7 mouse cellular contexts compared by ENCODE assay signal in the genomic region with DNA sequence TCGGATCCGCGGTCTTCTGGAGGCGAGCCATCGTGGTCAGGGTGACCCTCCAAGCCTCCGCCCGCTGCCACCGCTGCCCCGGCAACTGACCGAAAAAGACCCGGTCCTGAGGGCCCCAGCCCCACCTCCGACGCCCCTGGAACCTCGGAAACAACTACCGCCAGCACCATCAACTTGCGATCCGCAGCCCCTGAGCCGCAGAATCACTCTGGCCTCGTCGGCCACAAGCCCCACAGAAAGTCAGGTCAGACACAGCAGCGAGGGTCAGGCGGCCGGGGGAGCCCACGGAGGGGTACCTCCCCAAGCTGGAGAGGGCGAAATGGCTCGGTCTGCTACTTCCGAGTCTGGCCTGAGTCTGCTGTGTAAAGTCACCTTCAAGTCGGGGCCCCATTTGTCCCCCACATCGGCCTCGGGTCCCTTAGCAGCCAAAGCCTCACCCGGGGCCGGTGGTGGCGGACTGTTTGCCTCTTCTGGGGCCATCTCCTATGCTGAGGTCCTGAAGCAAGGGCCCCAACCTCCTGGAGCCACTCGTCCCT. TPM values are rescaled to one million over a fixed set of nuclear protein-coding genes. Genes with fewer than 3 reads are reported as not detected.
A peak's percentile ranks its signal among the peaks of the same experiment; 100 is the strongest.
DNase-seq lines count a peak whose midpoint lies in the region; ATAC-seq and TF ChIP-seq lines count a peak whose summit lies in the region.

No protein-coding gene starts in this region.

- peaks cover 31% of the 10 kb centered on the region for H3K4me1 ChIP-seq in thymus, adult 2 months (replicated peaks; ENCODE audit: control insufficient read depth, insufficient read depth, low read length)
- H3K4me1 ChIP-seq in forebrain, embryonic 16.5 days (replicated peaks; ENCODE audit: control insufficient read depth, insufficient read depth, low read length), result peaks cover 37% of the 10 kb centered on the region
- H3K4me1 ChIP-seq in liver, embryonic 16.5 days (ENCODE audit: control insufficient read depth, low read depth, low read length), result peaks cover 28% of the 10 kb centered on the region

- H3K27ac ChIP-seq in thymus, adult 2 months (ENCODE audit: control insufficient read depth, insufficient read depth, low read length), result no peak overlapping the region
- no peak overlapping the region for H3K27ac ChIP-seq in forebrain, embryonic 16.5 days (ENCODE audit: low read length)
- H3K27ac ChIP-seq in liver, embryonic 16.5 days (ENCODE audit: low read length), result no peak overlapping the region

- H3K27me3 ChIP-seq in thymus, adult 2 months (ENCODE audit: control insufficient read depth, insufficient read depth, low read length), result peaks cover 21% of the 10 kb centered on the region
- peaks cover 34% of the 10 kb centered on the region for H3K27me3 ChIP-seq in forebrain, embryonic 16.5 days (replicated peaks; ENCODE audit: control insufficient read depth, insufficient read depth, low read length)
- H3K27me3 ChIP-seq in liver, embryonic 16.5 days (ENCODE audit: control insufficient read depth, insufficient read depth, low read depth, low read length), result peaks cover 67% of the 10 kb centered on the region

- H3K9ac ChIP-seq in forebrain, embryonic 16.5 days (replicated peaks; ENCODE audit: low read depth, low read length), result no peak overlapping the region
- H3K9ac ChIP-seq in liver, embryonic 16.5 days (ENCODE audit: low read depth, low read length), result peak overlapping the region; percentile 21; the same call in 1 of the 2 replicates

- no peak for ATAC-seq in forebrain, embryonic 16.5 days
- no peak for ATAC-seq in liver, embryonic 16.5 days (ENCODE audit: low read depth)

- 12% methylated on average over 34 of the region's 34 CpGs for WGBS in thymus, adult 2 months
- WGBS in forebrain, embryonic 16.5 days, result 6% methylated on average over 34 of the region's 34 CpGs
- WGBS in liver, embryonic 16.5 days (ENCODE audit: insufficient replicate concordance), result 6% methylated on average over 34 of the region's 34 CpGs

- no peaks in the 10 kb centered on the region for H3K9me3 ChIP-seq in forebrain, embryonic 16.5 days (ENCODE audit: control insufficient read depth, low read length)
- H3K9me3 ChIP-seq in liver, embryonic 16.5 days (replicated peaks; ENCODE audit: control insufficient read depth, low read length), result no peaks in the 10 kb centered on the region

- peak overlapping the region; percentile 84 for H3K4me2 ChIP-seq in forebrain, embryonic 16.5 days (ENCODE audit: low read length)
- peak overlapping the region; percentile 76 for H3K4me2 ChIP-seq in liver, embryonic 16.5 days (ENCODE audit: low read depth, low read length)

- TF ChIP-seq CTCF in thymus, adult 2 months (IDR thresholded peaks at IDR 0.05; ENCODE audit: borderline replicate concordance, control insufficient read depth, extremely low read depth, insufficient read depth, low read length, poor library complexity), result 0 out of 2 replicates have a peak, but pooled peaks have one; percentile 1

- DNase-seq in thymus, adult 2 months, result no peak
- no peak for DNase-seq in thymus, adult 18-20 months
- DNase-seq in frontal cortex, postnatal 36 days (ENCODE audit: low spot score in 2 of 2), result no peak
- no peak for DNase-seq in spleen, adult 18-20 months
- DNase-seq in T-cell, adult 2 months (ENCODE audit: low spot score), result no peak

- no peak overlapping the region for H3K4me3 ChIP-seq in thymus, adult 2 months (ENCODE audit: control insufficient read depth, insufficient read depth, low read length)
- peak overlapping the region; percentile 83 for H3K4me3 ChIP-seq in forebrain, embryonic 16.5 days (replicated peaks; ENCODE audit: low read length)
- peak overlapping the region; percentile 59 for H3K4me3 ChIP-seq in liver, embryonic 16.5 days (ENCODE audit: low read depth, low read length)

- TF ChIP-seq POLR2A in thymus, adult 2 months (IDR thresholded peaks at IDR 0.05; ENCODE audit: control insufficient read depth, extremely low read depth, insufficient read depth, low read length, poor library complexity), result no peak

- peaks cover 42% of the 10 kb centered on the region for H3K36me3 ChIP-seq in thymus, adult 2 months (ENCODE audit: control insufficient read depth, insufficient read depth, low read length)
- peaks cover 27% of the 10 kb centered on the region for H3K36me3 ChIP-seq in forebrain, embryonic 16.5 days (ENCODE audit: control insufficient read depth, insufficient read depth)
- peaks cover 26% of the 10 kb centered on the region for H3K36me3 ChIP-seq in liver, embryonic 16.5 days (ENCODE audit: control insufficient read depth, insufficient read depth)

RNA-seq across cellular contexts. Expression of gene Spred3, which starts 1.4 kb away (rescaled TPM):
- 2.2 and 2.7 TPM in 2 replicates for polyA plus RNA-seq in thymus, adult 2 months (2012; rRNA removed)
- polyA plus RNA-seq in forebrain, embryonic 16.5 days (2015; fragmentation: Nextera tagmentation; extraction: Ambion mirVana), result 6.0 and 7.5 TPM in 2 replicates
- polyA plus RNA-seq in liver, embryonic 16.5 days (2015; fragmentation: Nextera tagmentation; extraction: Ambion mirVana), result 0.19 and 0.25 TPM in 2 replicates

RNA-seq across cellular contexts. Expression of gene Ggn, which starts 1.6 kb away (rescaled TPM):
- 0.53 and 0.66 TPM in 2 replicates for polyA plus RNA-seq in thymus, adult 2 months (2012; rRNA removed)
- 0.51 and 0.75 TPM in 2 replicates for polyA plus RNA-seq in forebrain, embryonic 16.5 days (2015; fragmentation: Nextera tagmentation; extraction: Ambion mirVana)
- 0.09 TPM in 1 of 2 replicates, not detected in the other for polyA plus RNA-seq in liver, embryonic 16.5 days (2015; fragmentation: Nextera tagmentation; extraction: Ambion mirVana)

RNA-seq across cellular contexts. Expression of gene Psmd8, which starts 8.9 kb away (rescaled TPM):
- polyA plus RNA-seq in thymus, adult 2 months (2012; rRNA removed), result 254 and 284 TPM in 2 replicates
- polyA plus RNA-seq in forebrain, embryonic 16.5 days (2015; fragmentation: Nextera tagmentation; extraction: Ambion mirVana), result 267 and 277 TPM in 2 replicates
- polyA plus RNA-seq in liver, embryonic 16.5 days (2015; fragmentation: Nextera tagmentation; extraction: Ambion mirVana), result 106 and 111 TPM in 2 replicates

RNA-seq across cellular contexts. Expression of gene Fam98c, which starts 15.6 kb away (rescaled TPM):
- 88.8 and 92.3 TPM in 2 replicates for polyA plus RNA-seq in thymus, adult 2 months (2012; rRNA removed)
- 19.8 and 21.9 TPM in 2 replicates for polyA plus RNA-seq in forebrain, embryonic 16.5 days (2015; fragmentation: Nextera tagmentation; extraction: Ambion mirVana)
- polyA plus RNA-seq in liver, embryonic 16.5 days (2015; fragmentation: Nextera tagmentation; extraction: Ambion mirVana), result 3.8 and 4.9 TPM in 2 replicates

RNA-seq across cellular contexts. Expression of gene Rasgrp4, which starts 37.0 kb away (rescaled TPM):
- polyA plus RNA-seq in thymus, adult 2 months (2012; rRNA removed), result 44.9 and 54.5 TPM in 2 replicates
- polyA plus RNA-seq in forebrain, embryonic 16.5 days (2015; fragmentation: Nextera tagmentation; extraction: Ambion mirVana), result 0.57 and 1.0 TPM in 2 replicates
- polyA plus RNA-seq in liver, embryonic 16.5 days (2015; fragmentation: Nextera tagmentation; extraction: Ambion mirVana), result 1.2 and 1.4 TPM in 2 replicates
